Mouse (Mus musculus) bone marrow, adult 2 months (tissue): ENCODE measurements around the gene Slc38a10. TPM values are rescaled to one million over a fixed set of nuclear protein-coding genes. Genes with fewer than 3 reads are reported as not detected.
A peak's percentile ranks its signal among the peaks of the same experiment; 100 is the strongest.

Source experiments
- H3K27ac ChIP-seq: fragments of 200-500 bp; 2 replicates; pipeline ENCODE4 v1.5.1; 2012; ENCODE audit warnings: low read depth, mild to moderate bottlenecking, control low read depth, inconsistent platforms, low read length; ENCODE audit not compliant: control insufficient read depth, poor library complexity, insufficient read depth
- H3K4me1 ChIP-seq: fragments of 200-500 bp; 2 replicates; pipeline ENCODE4 v1.6.1; 2011; ENCODE audit warnings: low read length; ENCODE audit not compliant: control insufficient read depth, insufficient read depth
- H3K4me3 ChIP-seq: fragments of 200-500 bp; replicated peaks from 2 replicates; pipeline ENCODE3; 2011; ENCODE audit warnings: mild to moderate bottlenecking, low read depth, low read length, control low read depth; ENCODE audit not compliant: control insufficient read depth
- CTCF ChIP-seq: fragments of 200-500 bp; IDR thresholded peaks from 2 replicates; pipeline ENCODE4 v1.5.1; 2011; ENCODE audit warnings: low read length, control low read depth; ENCODE audit not compliant: control insufficient read depth, insufficient read depth
- POLR2A ChIP-seq: fragments of 200-500 bp; IDR thresholded peaks from 2 replicates; pipeline ENCODE4 v1.6.1; 2011; ENCODE audit warnings: low read depth, mild to moderate bottlenecking, control low read depth, low read length, borderline replicate concordance; ENCODE audit not compliant: control insufficient read depth
- WGBS: fragments of 180-500 bp; shearing (Covaris S2); methylation state at CpG from one replicate; pipeline ENCODE4 v1.1.7; 2018; 5-methylcytosine and 5-hydroxymethylcytosine counted together
- polyA plus RNA-seq: library from polyadenylated mRNA; stranded (reverse); fragments of >200 nt; gene quantifications from 2 replicates; pipeline ENCODE4 v1.2.4, GENCODE M21; 2011; ENCODE audit warnings: low replicate concordance; ENCODE audit not compliant: missing spikeins, insufficient read depth, insufficient read length

The Slc38a10 gene
- polyA plus RNA-seq, 1 experiment = 37.7 TPM

GRCm38 (mm10) chr11:120167921-120168356 lies 16.8 kb upstream of the Slc38a10 start:
- TF ChIP-seq POLR2A (no peak), CTCF (no peak)
- no peaks in the 10 kb centered on the region for H3K4me1 ChIP-seq
- no peak overlapping the region for H3K27ac ChIP-seq
- H3K4me3 ChIP-seq = no peak overlapping the region
- WGBS = 80% methylated on average over 12 of the region's 12 CpGs

- Histone ChIP-seq H3K4me1 (no peaks in the 10 kb centered on the region), H3K4me3 (no peak overlapping the region), H3K27ac (no peak overlapping the region)
- no peak for TF ChIP-seq POLR2A
- no peak for TF ChIP-seq CTCF
- 80% methylated on average over 5 of the region's 5 CpGs for WGBS
These were observed 15.9 kb upstream of the Slc38a10 start for GRCm38 (mm10) chr11:120167059-120167458.

- Histone ChIP-seq H3K27ac (no peak overlapping the region), H3K4me3 (no peak overlapping the region), H3K4me1 (no peaks in the 10 kb centered on the region)
- WGBS = 61% methylated on average over 17 of the region's 17 CpGs
- TF ChIP-seq CTCF (no peak), POLR2A (no peak)
These were observed 13.5 kb upstream of the Slc38a10 start for GRCm38 (mm10) chr11:120164471-120165261.

GRCm38 (mm10) chr11:120164028-120164427 lies 12.9 kb upstream of the Slc38a10 start:
- no peak overlapping the region for H3K27ac ChIP-seq
- peaks cover 4% of the 10 kb centered on the region; the same call in 1 of the 2 replicates for H3K4me1 ChIP-seq
- 74% methylated on average over 5 of the region's 5 CpGs for WGBS
- TF ChIP-seq CTCF (no peak), POLR2A (no peak)
- no peak overlapping the region for H3K4me3 ChIP-seq

- WGBS = 83% methylated on average over 3 of the region's 3 CpGs
- Histone ChIP-seq H3K4me3 (no peak overlapping the region), H3K4me1 (peaks cover 4% of the 10 kb centered on the region; the same call in 1 of the 2 replicates), H3K27ac (no peak overlapping the region)
- TF ChIP-seq POLR2A (no peak), CTCF (no peak)
These were observed 12.1 kb upstream of the Slc38a10 start for GRCm38 (mm10) chr11:120163207-120163606.

- Histone ChIP-seq H3K4me1 (peaks cover 4% of the 10 kb centered on the region; the same call in 1 of the 2 replicates), H3K4me3 (no peak overlapping the region), H3K27ac (no peak overlapping the region)
- 91% methylated on average over 4 of the region's 4 CpGs for WGBS
- TF ChIP-seq POLR2A (no peak), CTCF (no peak)
These were observed 10.1 kb upstream of the Slc38a10 start for GRCm38 (mm10) chr11:120161245-120161644.

DNA sequence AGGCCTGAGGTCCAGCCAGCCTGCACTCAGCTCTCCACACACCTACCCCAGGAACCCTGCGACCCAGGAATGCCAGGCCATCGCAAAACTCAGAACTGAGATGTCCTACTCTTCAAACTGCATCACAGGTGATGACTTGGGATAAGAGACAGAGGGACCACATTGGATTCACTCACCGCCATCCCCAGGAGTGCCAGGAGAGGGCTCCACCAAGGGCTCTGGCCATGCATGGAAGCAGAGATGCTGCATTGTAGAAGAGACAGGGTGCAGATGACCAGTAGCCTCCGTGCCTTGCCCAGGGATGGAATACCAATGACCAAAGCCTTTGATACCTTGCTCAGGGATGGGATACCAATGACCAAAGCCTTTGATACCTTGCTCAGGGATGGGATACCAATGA lies 9.3 kb upstream of the Slc38a10 start:
- 81% methylated on average over 4 of the region's 4 CpGs for WGBS
- Histone ChIP-seq H3K4me1 (peaks cover 4% of the 10 kb centered on the region; the same call in 1 of the 2 replicates), H3K4me3 (no peak overlapping the region), H3K27ac (no peak overlapping the region)
- peak; percentile 57; the same call in 1 of the 2 replicates for TF ChIP-seq CTCF
- no peak for TF ChIP-seq POLR2A

- Histone ChIP-seq H3K4me3 (no peak overlapping the region), H3K4me1 (peaks cover 4% of the 10 kb centered on the region; the same call in 1 of the 2 replicates), H3K27ac (no peak overlapping the region)
- no peak for TF ChIP-seq POLR2A
- TF ChIP-seq CTCF = no peak
- 69% methylated on average over 5 of the region's 5 CpGs for WGBS
These were observed 8.5 kb upstream of the Slc38a10 start for GRCm38 (mm10) chr11:120159653-120160052.

DNA sequence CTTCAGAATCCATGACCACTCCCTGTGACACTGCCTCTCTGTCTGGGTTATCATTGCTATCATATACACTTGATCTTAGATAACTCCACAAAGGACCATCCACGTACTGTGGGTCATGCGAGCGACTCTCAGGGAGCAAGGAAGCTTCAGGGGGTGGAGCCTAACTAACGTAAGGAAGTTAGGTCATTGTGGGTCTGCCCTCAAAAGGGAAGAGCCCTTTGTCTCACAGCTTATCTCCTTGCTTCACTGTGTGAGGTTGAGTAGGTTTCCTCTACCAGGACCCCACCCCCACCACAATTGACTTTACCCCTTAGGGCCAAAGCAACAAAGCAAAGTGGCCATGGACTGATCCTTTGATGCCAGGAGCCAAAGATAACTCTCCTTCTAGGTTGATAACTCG lies 7.7 kb upstream of the Slc38a10 start:
- peaks cover 4% of the 10 kb centered on the region; the same call in 1 of the 2 replicates for H3K4me1 ChIP-seq
- H3K4me3 ChIP-seq = no peak overlapping the region
- WGBS = 7% methylated on average over 5 of the region's 5 CpGs
- peak overlapping the region; percentile 24; the same call in 1 of the 2 replicates for H3K27ac ChIP-seq
- TF ChIP-seq CTCF (no peak), POLR2A (no peak)
